Mouse (Mus musculus) cortical plate, adult 2 months (tissue): ENCODE measurements around the gene Pik3ap1.

Experiments used
- CTCF ChIP-seq: fragments of 200-500 bp; IDR thresholded peaks from 2 replicates; pipeline ENCODE4 v1.5.1; 2011; ENCODE audit warnings: mild to moderate bottlenecking, control low read depth, low read length; ENCODE audit not compliant: insufficient read depth; ENCODE audit errors: extremely low read depth
- POLR2A ChIP-seq: fragments of 200-500 bp; IDR thresholded peaks from 2 replicates; pipeline ENCODE4 v1.6.1; 2011; ENCODE audit warnings: mild to moderate bottlenecking, low read length, control low read depth; ENCODE audit not compliant: insufficient read depth; ENCODE audit errors: extremely low read depth

GRCm38 (mm10) chr19:41233698-41234097 is 151.2 kb downstream of the Pik3ap1 start:
- TF ChIP-seq CTCF (no peak), POLR2A (no peak)
